ENCODE assay signal across 17 mouse cellular contexts in the genomic region with DNA sequence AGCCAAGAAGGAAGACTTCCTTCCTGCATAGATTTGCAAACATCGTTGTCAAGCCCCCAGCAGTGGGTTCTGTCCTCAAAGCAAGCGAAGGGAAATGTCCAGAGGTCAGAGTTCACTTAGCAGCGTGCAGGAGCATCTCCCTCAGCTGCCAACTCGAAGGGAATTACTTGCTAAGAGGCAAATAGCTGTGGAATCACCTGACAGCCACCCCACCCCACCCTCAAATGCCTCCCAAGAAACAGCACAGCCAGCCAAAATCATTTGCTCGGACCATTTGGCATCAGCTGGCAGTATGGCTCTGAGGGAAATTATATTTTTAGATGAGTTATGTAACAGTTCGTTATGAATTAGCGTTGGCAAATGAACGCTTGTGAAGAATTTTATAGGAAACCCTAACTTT. TPM values are rescaled to one million over a fixed set of nuclear protein-coding genes. Genes with fewer than 3 reads are reported as not detected.
DNase-seq lines count a peak whose midpoint lies in the region; ATAC-seq and TF ChIP-seq lines count a peak whose summit lies in the region.
"Had no signal": no experiment of that assay in that cellular context is flagged by ENCODE, and none has a peak within 500 bp of the region (broad histone marks: within the 10 kb centered on the region; RNA-seq: fewer than 3 reads in every experiment).

No protein-coding gene starts in this region.

- ATAC-seq in cerebellum, adult (ENCODE audit: insufficient number of reproducible peaks, low FRiP score, low TSS enrichment) = 0 out of 2 replicates have a peak, but pooled peaks have one; percentile 31
- no peak for ATAC-seq in activated CD4-positive, CD25-positive, alpha-beta regulatory T cell, adult 4 months

- no peak for TF ChIP-seq POLR2A in cerebellum, adult 2 months (IDR thresholded peaks at IDR 0.05; ENCODE audit: borderline replicate concordance, insufficient read depth, low read length)

- no peak for TF ChIP-seq CTCF in cerebellum, adult 2 months (IDR thresholded peaks at IDR 0.05; ENCODE audit: borderline replicate concordance, insufficient read depth, low read depth, low read length)

- no peak overlapping the region for H3K4me3 ChIP-seq in cerebellum, adult 2 months (replicated peaks; ENCODE audit: insufficient read depth, low read depth, low read length)
- H3K4me3 ChIP-seq: erythroblast, embryonic 14.5 days; midbrain, embryonic 10.5 days; neural tube, embryonic 15.5 days had no signal

- 11% methylated on average over 8 of the region's 8 CpGs for WGBS in cerebellum, adult 2 months

- no peaks in the 10 kb centered on the region for H3K27me3 ChIP-seq in cerebellum, adult 2 months (ENCODE audit: control insufficient read depth, insufficient read depth, low read length)
- H3K27me3 ChIP-seq: neural tube, embryonic 15.5 days had no signal

- no peak overlapping the region for H3K27ac ChIP-seq in cerebellum, adult 2 months (ENCODE audit: insufficient read depth, low read length)
- H3K27ac ChIP-seq: midbrain, embryonic 10.5 days; neural tube, embryonic 15.5 days had no signal

- DNase-seq in cerebellum, postnatal 4 days (ENCODE audit: low spot score in 2 of 2) = no peak
- DNase-seq in layer of hippocampus, adult 18-20 months (ENCODE audit: low spot score in 2 of 2) = peak; percentile 58 to 74
- no peak for DNase-seq in layer of hippocampus, postnatal 25 days (ENCODE audit: extremely low spot score in 1 of 2, low spot score in 1 of 2)
- peak; percentile 63 to 83 for DNase-seq in cerebellum, adult 2 months
- peak; percentile 56 to 60 for DNase-seq in kidney, postnatal 36 days
- DNase-seq in c-Kit-positive CD71-positive TER-119-positive erythroid progenitor cells, embryonic 14.5 days (ENCODE audit: low spot score) = no peak
- DNase-seq: gastrocnemius, postnatal 10 days; liver had no signal

- H3K4me1 ChIP-seq in cerebellum, adult 2 months (ENCODE audit: control insufficient read depth, insufficient read depth, low read length) = peaks cover 12% of the 10 kb centered on the region
- H3K4me1 ChIP-seq: midbrain, embryonic 10.5 days; neural tube, embryonic 15.5 days had no signal

RNA-seq across cellular contexts. Expression of gene Tekt1, which starts 13.2 kb away (rescaled TPM):
- 1 to 10 TPM; 1.5 to 3.3 TPM for total RNA-seq in layer of hippocampus, adult 18-20 months (2021)
- 1 to 10 TPM; 2.7 to 3.1 TPM for total RNA-seq in layer of hippocampus, postnatal 25 days (2021)
- 1.1 and 2.3 TPM in 2 replicates for polyA plus RNA-seq in cerebellum, adult 2 months (2012; rRNA removed)
- not detected for polyA plus RNA-seq in activated CD4-positive, CD25-positive, alpha-beta regulatory T cell, adult 4 months (2017; shearing (Covaris generic))
- total RNA-seq: hematopoietic stem cell, adult 5-6 weeks had no signal
- polyA plus RNA-seq: erythroblast, embryonic 14.5 days; spleen, adult 2 months had no signal

RNA-seq across cellular contexts. Expression of gene Fbxo39, which starts 34.8 kb away (rescaled TPM):
- total RNA-seq in layer of hippocampus, adult 18-20 months (2021) = not detected
- not detected for total RNA-seq in layer of hippocampus, postnatal 25 days (2021)
- polyA plus RNA-seq in cerebellum, adult 2 months (2012; rRNA removed) = not detected in 2 replicates
- polyA plus RNA-seq in activated CD4-positive, CD25-positive, alpha-beta regulatory T cell, adult 4 months (2017; shearing (Covaris generic)) = under 1 TPM; 0.20 to 0.28 TPM
- total RNA-seq: common myeloid progenitor, adult 5-6 weeks; gastrocnemius, postnatal 10 days; hematopoietic stem cell, adult 5-6 weeks; layer of hippocampus, adult 8-10 months had no signal
- polyA plus RNA-seq: erythroblast, embryonic 14.5 days; midbrain, embryonic 10.5 days; neural tube, embryonic 15.5 days had no signal

RNA-seq across cellular contexts. Expression of gene Xaf1, which starts 47.6 kb away (rescaled TPM):
- 1 to 10 TPM; 4.2 to 4.6 TPM for total RNA-seq in layer of hippocampus, adult 18-20 months (2021)
- 1 to 10 TPM; 2.4 to 3.3 TPM for total RNA-seq in layer of hippocampus, postnatal 25 days (2021)
- 12.2 and 13.6 TPM in 2 replicates for polyA plus RNA-seq in cerebellum, adult 2 months (2012; rRNA removed)
- polyA plus RNA-seq in activated CD4-positive, CD25-positive, alpha-beta regulatory T cell, adult 4 months (2017; shearing (Covaris generic)) = 100 to 1,000 TPM in 1 of 2 experiments, 10 to 100 TPM in 1; 68.0 to 111 TPM
- polyA plus RNA-seq: erythroblast, embryonic 14.5 days had no signal

Comparison
In these comparisons a context has a peak if more than half of its experiments do, and no peak if none do; other contexts are left out.
1. DNase-seq: peak in layer of hippocampus, adult 18-20 months (2 of 2), cerebellum, adult 2 months (2 of 2) and kidney, postnatal 36 days (2 of 2); none in cerebellum, postnatal 4 days (0 of 2), layer of hippocampus, postnatal 25 days (0 of 2) and c-Kit-positive CD71-positive TER-119-positive erythroid progenitor cells, embryonic 14.5 days (single experiment).